ENCODE assay signal across 11 mouse cellular contexts in the genomic region with DNA sequence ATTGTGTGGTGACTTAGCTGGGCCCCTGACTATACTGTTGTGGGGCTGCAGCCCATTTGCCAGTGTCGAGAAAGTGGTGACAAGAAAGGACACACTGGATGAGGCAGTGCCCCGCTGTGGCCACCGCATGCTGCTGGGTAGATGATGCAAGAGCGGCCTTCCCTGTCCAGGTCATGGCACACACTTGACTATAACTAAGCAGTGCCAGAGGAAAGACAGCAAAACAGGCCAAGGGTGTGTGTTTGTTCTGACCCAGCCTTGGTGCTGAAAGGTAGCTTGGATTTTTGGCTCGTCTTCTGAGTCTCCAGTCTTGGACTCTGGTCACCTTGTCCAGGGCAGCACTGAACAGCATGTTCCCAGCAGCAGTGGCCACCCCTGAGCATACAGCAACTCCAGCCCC.
DNase-seq lines count a peak whose midpoint lies in the region; ATAC-seq and TF ChIP-seq lines count a peak whose summit lies in the region.
"Had no signal": no experiment of that assay in that cellular context is flagged by ENCODE, and none has a peak within 500 bp of the region (broad histone marks: within the 10 kb centered on the region; RNA-seq: fewer than 3 reads in every experiment).

No protein-coding gene starts in this region.

- H3K27ac ChIP-seq in liver, adult 2 months (replicated peaks; ENCODE audit: insufficient read depth, low read depth, low read length): peak overlapping the region; percentile 59
- H3K27ac ChIP-seq in liver, embryonic 11.5 days (ENCODE audit: low read depth, low read length): no peak overlapping the region
- no peak overlapping the region for H3K27ac ChIP-seq in layer of hippocampus, adult 2 months
- H3K27ac ChIP-seq: heart, embryonic 13.5 days had no signal

- H3K9me3 ChIP-seq in liver, embryonic 11.5 days (ENCODE audit: control insufficient read depth, low read length): no peaks in the 10 kb centered on the region
- H3K9me3 ChIP-seq: heart, embryonic 13.5 days had no signal

- intact Hi-C loops in gastrocnemius, postnatal 14 days (cut with DNase I; ENCODE audit: low total_unique reads): loop anchor here (5.0 kb wide), 1 partner anchor 59 kb away; no protein-coding TSS in a partner anchor
- intact Hi-C loops in heart, postnatal 25 days (cut with DNase I): no loop called here

- no peaks in the 10 kb centered on the region for H3K27me3 ChIP-seq in liver, adult 2 months (ENCODE audit: control insufficient read depth, insufficient read depth, low read length)
- H3K27me3 ChIP-seq in liver, embryonic 11.5 days (replicated peaks; ENCODE audit: control insufficient read depth, insufficient read depth, low read length): no peaks in the 10 kb centered on the region
- H3K27me3 ChIP-seq: heart, embryonic 13.5 days had no signal

- ATAC-seq in liver, embryonic 11.5 days (replicated peaks; ENCODE audit: low FRiP score): no peak

- TF ChIP-seq POLR2A in liver, adult 2 months (IDR thresholded peaks at IDR 0.05; ENCODE audit: extremely low read depth, insufficient read depth, low read length): no peak

- no peak overlapping the region for H3K9ac ChIP-seq in liver, adult 2 months (ENCODE audit: low read depth, low read length)
- H3K9ac ChIP-seq in liver, embryonic 11.5 days (ENCODE audit: low read depth, low read length): no peak overlapping the region
- H3K9ac ChIP-seq: heart, embryonic 13.5 days had no signal

- H3K79me2 ChIP-seq in liver, adult 2 months (ENCODE audit: control insufficient read depth, insufficient read depth, low read length): no peaks in the 10 kb centered on the region

- H3K4me2 ChIP-seq in liver, embryonic 11.5 days: no peak overlapping the region
- H3K4me2 ChIP-seq: heart, embryonic 13.5 days had no signal

- peaks cover 13% of the 10 kb centered on the region; the same call in 1 of the 2 replicates for H3K4me1 ChIP-seq in liver, adult 2 months (ENCODE audit: control insufficient read depth, insufficient read depth, low read length)
- no peaks in the 10 kb centered on the region for H3K4me1 ChIP-seq in liver, embryonic 11.5 days (replicated peaks; ENCODE audit: control insufficient read depth, insufficient read depth, low read length)

- H3K4me3 ChIP-seq in liver, adult 2 months (ENCODE audit: insufficient read depth, low read depth, low read length): no peak overlapping the region
- no peak overlapping the region for H3K4me3 ChIP-seq in liver, embryonic 11.5 days (ENCODE audit: low read depth, low read length)
- no peak overlapping the region for H3K4me3 ChIP-seq in layer of hippocampus, adult 2 months
- H3K4me3 ChIP-seq: erythroblast, embryonic 14.5 days; heart, embryonic 13.5 days had no signal

- TF ChIP-seq CTCF in liver, adult 2 months (IDR thresholded peaks at IDR 0.05; ENCODE audit: low read depth, low read length): peak; percentile 66
- no peak for TF ChIP-seq CTCF in layer of hippocampus, adult 2 months (conservative IDR thresholded peaks at IDR 0.05)

- peak; percentile 71 for DNase-seq in gastrocnemius, adult 18-20 months (ENCODE audit: low spot score)
- DNase-seq in gastrocnemius, postnatal 14 days: no peak
- peak; percentile 97 for DNase-seq in liver, adult 2 months (ENCODE audit: extremely low read depth, low read depth, low spot score)
- DNase-seq in liver, embryonic 11.5 days (ENCODE audit: low spot score): no peak
- peak; percentile 60 for DNase-seq in heart, postnatal 25 days (ENCODE audit: low spot score)
- peak; percentile 18 to 57 for DNase-seq in lung, postnatal 4 days
- DNase-seq in layer of hippocampus, adult 2 months (ENCODE audit: low spot score in 2 of 2): no peak
- DNase-seq in cerebellum, adult 9-11 months: no peak
- DNase-seq: cerebellum, postnatal 14 days had no signal

- WGBS in liver, adult 2 months: 26% methylated on average over 5 of the region's 5 CpGs
- WGBS in liver, embryonic 11.5 days: 81% methylated on average over 5 of the region's 5 CpGs

- H3K36me3 ChIP-seq in liver, adult 2 months (ENCODE audit: control insufficient read depth, insufficient read depth, low read length): peaks cover 6% of the 10 kb centered on the region
- H3K36me3 ChIP-seq in liver, embryonic 11.5 days (ENCODE audit: control insufficient read depth, insufficient read depth, low read length): 0 out of 2 replicates have a peak, but pooled peaks cover 2% of the 10 kb centered on the region

Comparison
In these comparisons a context has a peak if more than half of its experiments do, and no peak if none do; other contexts are left out.
1. DNase-seq: peak in gastrocnemius, adult 18-20 months (single experiment), liver, adult 2 months (single experiment), heart, postnatal 25 days (single experiment) and lung, postnatal 4 days (2 of 2); none in gastrocnemius, postnatal 14 days (single experiment), liver, embryonic 11.5 days (single experiment), layer of hippocampus, adult 2 months (0 of 2) and cerebellum, adult 9-11 months (single experiment).